Mouse (Mus musculus): Measurements from ENCODE around the gene Nat8f1.
"Not testable (repeated sequence)": the region's sequence is repeated elsewhere in the genome, so short reads cannot be mapped to it uniquely, and the experiment has no call there.

Gene Nat8f1

DNA sequence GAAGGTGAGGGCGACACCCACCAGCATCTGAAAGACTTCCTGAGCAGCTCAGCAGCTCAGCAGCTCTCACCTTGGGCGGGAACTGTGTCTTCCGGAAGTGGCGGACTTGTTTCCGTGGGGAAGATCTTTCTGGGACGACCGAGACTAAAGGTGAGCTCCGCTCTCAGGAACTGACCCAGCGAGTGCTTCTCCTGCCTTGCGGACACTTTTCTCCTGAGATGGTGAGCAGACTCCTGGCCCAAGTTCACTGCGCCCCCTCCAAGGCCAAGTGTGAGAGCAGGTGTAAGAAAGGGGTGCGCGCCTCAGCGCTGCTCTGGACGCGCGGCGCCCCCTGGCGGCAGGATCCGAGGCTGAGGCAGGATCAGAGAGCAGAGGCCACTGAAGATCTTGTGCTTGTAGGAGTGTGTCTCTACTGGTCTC lies 10.8 kb downstream of the Nat8f1 start, which contains the start of gene Nat8f4:
Gene Nat8f4 (minus strand): TSS at position 243 of the 420 bp plus-strand sequence.
- peak; percentile 88 for DNase-seq

DNA sequence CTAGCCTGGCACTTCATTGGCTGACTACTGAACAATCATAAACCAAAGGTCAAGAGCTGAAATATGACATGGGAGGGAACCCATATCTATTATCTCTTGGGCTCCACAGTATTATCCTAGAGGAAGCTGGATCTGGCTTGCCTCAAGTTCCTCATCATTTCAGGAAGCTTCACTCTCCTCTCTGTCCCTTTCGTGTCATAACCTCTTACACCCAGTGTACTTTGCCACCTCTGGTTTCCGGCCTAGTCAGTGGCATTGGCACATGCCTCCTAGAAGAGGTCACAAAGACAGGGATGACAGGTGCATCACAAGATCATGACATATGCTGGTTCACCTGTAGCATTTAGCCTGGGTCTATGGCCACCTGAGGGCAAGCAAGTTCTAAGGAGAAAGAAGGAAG lies 13.2 kb downstream of the Nat8f1 start:
- no peak for DNase-seq

DNA sequence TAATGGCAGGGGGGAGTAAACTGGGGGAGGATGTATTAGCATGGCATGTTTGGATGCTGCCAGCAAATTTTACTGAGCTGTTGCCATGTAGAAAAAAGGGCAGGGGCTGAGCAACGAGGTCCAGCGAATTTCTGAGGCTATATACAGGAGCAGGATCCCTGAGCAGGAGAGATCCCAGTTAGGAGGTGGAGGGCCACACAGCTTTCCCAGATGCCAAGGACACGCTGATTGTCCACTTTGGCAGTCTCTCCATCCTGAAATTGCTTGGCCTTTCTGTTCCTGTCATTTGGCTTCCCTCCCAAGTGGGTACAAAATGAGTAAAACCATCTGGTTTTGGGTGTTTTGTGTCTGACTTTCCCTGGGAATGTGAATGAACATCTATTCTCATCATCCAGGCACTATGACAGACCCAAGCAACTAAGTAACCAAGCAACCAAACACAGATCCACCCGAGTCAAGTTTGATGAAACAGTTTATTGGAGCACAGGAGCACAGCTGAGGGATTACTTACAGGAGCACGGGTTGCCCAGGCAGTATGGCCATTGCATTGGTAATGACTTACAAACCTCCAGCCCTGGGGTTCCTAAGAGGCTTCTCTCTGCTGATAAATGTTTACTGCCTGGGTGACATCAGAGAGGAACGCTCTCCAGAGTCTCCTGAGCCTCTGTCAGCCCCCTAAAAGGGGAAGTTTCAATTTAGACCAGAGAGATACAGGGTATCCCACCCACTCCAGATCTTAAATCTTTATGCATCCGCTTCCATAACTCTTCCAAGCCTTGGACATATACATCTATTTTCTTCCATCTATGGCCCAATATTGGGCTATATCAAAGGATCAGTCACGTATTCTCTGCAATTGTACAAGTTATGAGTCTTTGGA lies 16.7 kb downstream of the Nat8f1 start:
- not testable (repeated sequence) for DNase-seq

- DNase-seq: peak; percentile 38
Measured at GRCm38 (mm10) chr6:85895061-85895648, 20.3 kb downstream of the Nat8f1 start.

DNA sequence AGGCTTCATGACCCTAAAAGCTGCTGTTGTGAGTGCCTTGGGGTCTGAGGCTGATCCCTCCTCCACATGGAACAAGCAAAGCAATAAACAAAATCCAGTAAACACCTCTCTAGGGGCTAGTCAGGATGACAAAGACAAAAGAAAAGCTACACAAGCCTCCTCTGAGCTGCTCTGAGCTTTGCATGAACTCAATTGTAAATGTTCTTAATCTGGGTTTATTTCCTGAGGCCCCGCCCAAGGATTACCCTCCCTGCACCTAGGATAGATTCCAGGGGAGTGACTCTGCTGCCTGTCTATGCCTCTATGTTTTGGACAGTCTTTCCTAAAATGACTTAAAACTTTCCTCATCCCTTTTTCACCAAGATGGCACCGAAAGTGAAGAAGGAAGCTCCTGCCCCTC lies 26.5 kb downstream of the Nat8f1 start:
- DNase-seq: no peak

GRCm38 (mm10) chr6:85884311-85884710 lies 31.2 kb downstream of the Nat8f1 start:
- no peak for DNase-seq

- not testable (repeated sequence) for DNase-seq
Measured at GRCm38 (mm10) chr6:85883246-85883645, 32.2 kb downstream of the Nat8f1 start.

- DNase-seq: not testable (repeated sequence)
Measured at GRCm38 (mm10) chr6:85869006-85869405, 46.5 kb downstream of the Nat8f1 start, which contains the start of gene Nat8f2. Gene Nat8f2 (minus strand): TSS chr6:85869158.

GRCm38 (mm10) chr6:85867726-85868690 lies 47.5 kb downstream of the Nat8f1 start:
- DNase-seq: no peak

GRCm38 (mm10) chr6:85866995-85867394 lies 48.5 kb downstream of the Nat8f1 start:
- DNase-seq: not testable (repeated sequence)

DNA sequence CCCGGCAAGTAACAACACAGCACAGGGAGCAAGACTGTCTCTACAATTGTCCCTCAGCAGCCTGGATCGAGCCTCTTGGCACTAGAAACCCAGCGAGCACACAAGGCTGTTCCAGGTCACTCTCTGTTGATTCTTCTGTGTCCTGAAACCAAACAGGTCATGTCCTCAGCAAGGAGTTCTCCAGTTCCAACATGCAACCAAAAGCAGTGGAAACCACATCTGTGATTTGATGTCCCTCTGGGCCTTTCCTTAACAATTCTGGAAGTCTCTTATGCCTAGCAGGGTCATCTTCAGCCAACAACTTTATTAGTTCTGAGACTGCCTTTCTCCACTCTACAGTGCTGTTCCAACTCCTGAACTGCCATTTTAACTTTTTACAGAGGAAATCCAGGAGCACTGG lies 49.3 kb downstream of the Nat8f1 start:
- DNase-seq: not testable (repeated sequence)

- peak; percentile 4 for DNase-seq
Measured at GRCm38 (mm10) chr6:85864900-85865639, 50.4 kb downstream of the Nat8f1 start.

DNA sequence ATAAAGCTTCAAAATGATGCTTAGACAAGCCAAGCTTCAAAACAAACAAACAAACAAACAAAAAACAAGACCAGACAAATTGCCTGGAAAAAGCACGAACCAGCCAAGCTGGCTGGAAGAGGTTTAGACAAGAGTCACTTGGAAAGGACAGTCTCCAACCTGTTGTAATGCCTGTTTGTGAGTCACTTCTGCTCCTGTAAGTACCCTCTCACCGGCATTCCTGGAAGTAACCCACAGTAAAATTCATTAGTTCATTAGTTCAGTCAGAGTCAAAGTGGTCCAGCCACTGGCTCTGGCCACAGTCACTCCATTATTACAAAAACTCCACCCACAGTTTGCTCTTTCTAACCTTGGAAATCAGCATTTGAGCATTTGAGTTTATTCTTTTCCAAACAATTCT lies 51.6 kb downstream of the Nat8f1 start:
- DNase-seq: no peak

DNA sequence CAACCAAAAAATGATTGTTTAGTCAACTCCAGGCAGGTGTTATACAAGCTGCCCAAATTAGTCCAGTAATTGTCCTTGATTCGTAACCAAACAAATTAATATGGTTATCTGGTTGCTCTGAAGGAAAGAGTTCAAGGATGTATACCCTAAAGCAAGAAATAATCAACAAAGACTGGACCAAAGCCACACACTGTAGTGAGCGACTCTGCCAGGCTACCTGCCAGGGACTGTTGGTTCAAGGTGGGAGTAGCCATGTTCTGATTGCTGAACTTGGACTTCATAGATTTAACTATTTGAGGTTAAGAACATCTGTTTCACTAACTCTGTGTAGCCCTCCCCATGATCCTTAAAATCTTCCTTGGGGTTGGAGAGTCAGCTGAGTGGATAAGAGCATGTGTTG lies 52.4 kb downstream of the Nat8f1 start:
- no peak for DNase-seq

- no peak for DNase-seq
Measured at GRCm38 (mm10) chr6:85862565-85862964, 52.9 kb downstream of the Nat8f1 start.

DNA sequence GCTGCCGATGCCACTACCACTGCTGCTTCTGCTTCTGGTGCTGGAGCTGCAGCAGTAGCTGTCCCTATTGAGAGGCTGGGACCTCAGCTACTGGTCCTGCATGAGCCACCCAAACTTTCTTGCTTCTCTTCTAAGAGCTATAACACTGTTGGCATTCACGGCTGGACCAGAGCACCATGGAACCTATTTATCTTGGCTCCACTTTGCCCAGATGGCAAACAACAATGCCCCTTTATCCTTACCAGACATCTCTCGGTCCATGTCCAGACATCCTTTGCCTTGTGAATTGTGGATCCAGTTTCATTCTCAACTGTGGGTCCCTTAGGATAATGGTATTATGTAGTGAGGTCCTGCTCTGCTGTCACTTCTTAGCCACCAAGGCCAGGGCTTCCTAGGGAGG lies 54.2 kb downstream of the Nat8f1 start:
- no peak for DNase-seq

Measured in lung, postnatal 36 days (tissue).